Mouse (Mus musculus) limb, embryonic 13.5 days (tissue): ENCODE measurements around the gene Gpr1. TPM values are rescaled to one million over a fixed set of nuclear protein-coding genes. Genes with fewer than 3 reads are reported as not detected.
"Not testable (repeated sequence)": the region's sequence is repeated elsewhere in the genome, so short reads cannot be mapped to it uniquely, and the experiment has no call there.

Experiments used
- ATAC-seq: fragments of 200-750 bp; cut with Nextera tagmentation; 2 replicates; pipeline ENCODE4 v1.8.0; 2017; ENCODE audit warnings: low read depth, moderate number of reproducible peaks, moderate TSS enrichment; ENCODE audit not compliant: low FRiP score
- H3K27ac ChIP-seq: fragments of 300-500 bp; sonication (generic); 2 replicates; pipeline ENCODE4 v1.5.1; 2015; ENCODE audit warnings: inconsistent platforms, mild to moderate bottlenecking, moderate library complexity
- H3K27me3 ChIP-seq: fragments of 300-500 bp; sonication (generic); 2 replicates; pipeline ENCODE4 v1.6.1; 2015; ENCODE audit warnings: mild to moderate bottlenecking, inconsistent platforms
- H3K36me3 ChIP-seq: fragments of 300-500 bp; sonication (generic); 2 replicates; pipeline ENCODE4 v1.6.1; 2015; ENCODE audit warnings: inconsistent platforms, mild to moderate bottlenecking, moderate library complexity
- H3K4me1 ChIP-seq: fragments of 300-500 bp; sonication (generic); 2 replicates; pipeline ENCODE4 v1.6.1; 2015; ENCODE audit warnings: inconsistent platforms
- H3K4me2 ChIP-seq: fragments of 300-500 bp; sonication (generic); replicated peaks from 2 replicates; pipeline ENCODE4 v1.6.1; 2015; ENCODE audit warnings: inconsistent platforms, mild to moderate bottlenecking, moderate library complexity
- H3K4me3 ChIP-seq: fragments of 300-500 bp; sonication (generic); 2 replicates; pipeline ENCODE4 v1.5.1; 2015; ENCODE audit warnings: moderate library complexity, mild to moderate bottlenecking, inconsistent platforms
- H3K9ac ChIP-seq: fragments of 300-500 bp; sonication (generic); 2 replicates; pipeline ENCODE4 v1.6.1; 2015; ENCODE audit warnings: mild to moderate bottlenecking, inconsistent platforms
- H3K9me3 ChIP-seq: fragments of 300-500 bp; sonication (generic); 2 replicates; pipeline ENCODE4 v1.6.1; 2016; ENCODE audit warnings: inconsistent platforms
- WGBS: fragments of 180-500 bp; shearing (Covaris S2); methylation state at CpG from one replicate; pipeline ENCODE4 v1.1.7; 2015; 5-methylcytosine and 5-hydroxymethylcytosine counted together
- microRNA-seq: library from miRNA; unstranded; fragments of <30 nt; microRNA quantifications from one replicate; pipeline ENCODE4, GENCODE M21; 2016
- polyA plus RNA-seq: library from polyadenylated mRNA; unstranded; fragments of >200 nt; fragmentation: Nextera tagmentation; extraction: Ambion mirVana; gene quantifications from 2 replicates; pipeline ENCODE4 v1.2.1, GENCODE M21; 2015

Gene Gpr1
- polyA plus RNA-seq, 1 experiment from 2014 or later = 0.25 TPM

GRCm38 (mm10) chr1:63175853-63176252 lies 38.5 kb downstream of the Gpr1 start:
- Histone ChIP-seq H3K27me3 (no peaks in the 10 kb centered on the region), H3K36me3 (peaks cover 42% of the 10 kb centered on the region), H3K4me2 (peak overlapping the region; percentile 89), H3K9ac (peak overlapping the region; percentile 97), H3K4me1 (peaks cover 24% of the 10 kb centered on the region), H3K9me3 (no peaks in the 10 kb centered on the region), H3K4me3 (peak overlapping the region; percentile 96), H3K27ac (peak overlapping the region; percentile 86; the same call in 1 of the 2 replicates)
- no peak for ATAC-seq
- 12% methylated on average over 11 of the region's 11 CpGs for WGBS

- WGBS = 85% methylated on average over 2 of the region's 2 CpGs
- ATAC-seq = no peak
These were observed 45.7 kb downstream of the Gpr1 start for GRCm38 (mm10) chr1:63168638-63169037.

GRCm38 (mm10) chr1:63140231-63140630 lies 74.1 kb downstream of the Gpr1 start:
- WGBS = 93% methylated on average over 13 of the region's 13 CpGs
- no peaks in the 10 kb centered on the region for H3K27me3 ChIP-seq
- no peak overlapping the region for H3K27ac ChIP-seq
- H3K9me3 ChIP-seq = peaks cover 4% of the 10 kb centered on the region; the same call in 1 of the 2 replicates
- no peaks in the 10 kb centered on the region for H3K4me1 ChIP-seq
- no peak overlapping the region for H3K9ac ChIP-seq
- H3K4me3 ChIP-seq = no peak overlapping the region
- H3K36me3 ChIP-seq = peaks cover 60% of the 10 kb centered on the region
- no peak for ATAC-seq
- no peak overlapping the region for H3K4me2 ChIP-seq

More at GRCm38 (mm10) chr1:63168638-63169037, 45.7 kb downstream of the Gpr1 start:
- Histone ChIP-seq H3K9me3 (no peaks in the 10 kb centered on the region), H3K27ac (no peak overlapping the region), H3K4me3 (no peak overlapping the region), H3K9ac (no peak overlapping the region), H3K4me2 (no peak overlapping the region), H3K4me1 (no peaks in the 10 kb centered on the region), H3K36me3 (peaks cover 62% of the 10 kb centered on the region), H3K27me3 (no peaks in the 10 kb centered on the region)

GRCm38 (mm10) chr1:63138586-63138985 lies 75.8 kb downstream of the Gpr1 start:
- 89% methylated on average over 1 of the region's 1 CpGs for WGBS
- not testable (repeated sequence) for H3K9me3 ChIP-seq

GRCm38 (mm10) chr1:63137971-63138370 lies 76.4 kb downstream of the Gpr1 start:
- H3K27me3 ChIP-seq = no peaks in the 10 kb centered on the region
- H3K4me3 ChIP-seq = no peak overlapping the region
- H3K36me3 ChIP-seq = peaks cover 40% of the 10 kb centered on the region
- no peak for ATAC-seq
- H3K4me1 ChIP-seq = no peaks in the 10 kb centered on the region
- WGBS = 86% methylated on average over 2 of the region's 2 CpGs
- peaks cover 4% of the 10 kb centered on the region; the same call in 1 of the 2 replicates for H3K9me3 ChIP-seq
- no peak overlapping the region for H3K27ac ChIP-seq
- H3K4me2 ChIP-seq = no peak overlapping the region
- H3K9ac ChIP-seq = no peak overlapping the region

More at GRCm38 (mm10) chr1:63138586-63138985, 75.8 kb downstream of the Gpr1 start:
- not testable (repeated sequence) for H3K27ac ChIP-seq, H3K9ac ChIP-seq, H3K27me3 ChIP-seq, ATAC-seq, H3K4me2 ChIP-seq, H3K4me3 ChIP-seq, H3K4me1 ChIP-seq
- peaks cover 44% of the 10 kb centered on the region for H3K36me3 ChIP-seq

GRCm38 (mm10) chr1:63134530-63134929 lies 79.8 kb downstream of the Gpr1 start:
- no peak overlapping the region for H3K9ac ChIP-seq
- no peak overlapping the region for H3K27ac ChIP-seq
- no peak overlapping the region for H3K4me3 ChIP-seq
- no peak overlapping the region for H3K4me2 ChIP-seq
- H3K4me1 ChIP-seq = 0 out of 2 replicates have a peak, but pooled peaks cover 5% of the 10 kb centered on the region
- peaks cover 3% of the 10 kb centered on the region; the same call in 1 of the 2 replicates for H3K9me3 ChIP-seq
- H3K27me3 ChIP-seq = no peaks in the 10 kb centered on the region
- ATAC-seq = no peak
- 77% methylated on average over 3 of the region's 3 CpGs for WGBS
- H3K36me3 ChIP-seq = peaks cover 14% of the 10 kb centered on the region

Small RNA genes within 50 kb of the gene (microRNA-seq; reads per million reads assigned to microRNA genes)
- gene Gm24557 (not detected), gene Gm27512 (not detected)

Other genes starting within 250 kb of the Gpr1 start
- 9.7 and 10.3 TPM in 2 replicates for gene Ino80d, start 99.9 kb downstream of the Gpr1 start, polyA plus RNA-seq
- gene Eef1b2, start 37.7 kb downstream of the Gpr1 start, polyA plus RNA-seq = 609 and 631 TPM in 2 replicates
- gene Ndufs1, start 37.7 kb downstream of the Gpr1 start, polyA plus RNA-seq = 131 and 134 TPM in 2 replicates
- 14.9 and 16.3 TPM in 2 replicates for gene Zdbf2, start 58.7 kb upstream of the Gpr1 start, polyA plus RNA-seq
- gene Adam23, start 231.3 kb upstream of the Gpr1 start, polyA plus RNA-seq = 4.4 and 4.6 TPM in 2 replicates